Mouse (Mus musculus) limb, embryonic 10.5 days (tissue): ENCODE data around the gene Tax1bp1. TPM values are rescaled to one million over a fixed set of nuclear protein-coding genes. Genes with fewer than 3 reads are reported as not detected.
"Not testable (repeated sequence)": the region's sequence is repeated elsewhere in the genome, so short reads cannot be mapped to it uniquely, and the experiment has no call there.

ENCODE experiments used
- DNase-seq: peaks from one replicate; pipeline ENCODE4 v3.0.0-alpha.2; 2017; ENCODE audit warnings: low spot score
- H3K27ac ChIP-seq: fragments of 300-500 bp; sonication (generic); 2 replicates; pipeline ENCODE4 v1.5.1; 2016; ENCODE audit warnings: mild to moderate bottlenecking
- H3K27me3 ChIP-seq: fragments of 300-500 bp; sonication (generic); 2 replicates; pipeline ENCODE4 v1.6.1; 2016; ENCODE audit warnings: low read depth, mild to moderate bottlenecking; ENCODE audit not compliant: poor library complexity, severe bottlenecking
- H3K36me3 ChIP-seq: fragments of 300-500 bp; sonication (generic); 2 replicates; pipeline ENCODE4 v1.6.1; 2016; ENCODE audit warnings: mild to moderate bottlenecking, moderate library complexity
- H3K4me1 ChIP-seq: fragments of 300-500 bp; sonication (generic); 2 replicates; pipeline ENCODE4 v1.6.1; 2016
- H3K4me3 ChIP-seq: fragments of 300-500 bp; sonication (generic); 2 replicates; pipeline ENCODE4 v1.5.1; 2016; ENCODE audit warnings: mild to moderate bottlenecking, moderate library complexity
- H3K9me3 ChIP-seq: fragments of 300-500 bp; sonication (generic); replicated peaks from 2 replicates; pipeline ENCODE4 v1.6.1; 2016; ENCODE audit warnings: mild to moderate bottlenecking
- WGBS: fragments of 180-500 bp; shearing (Covaris S2); methylation state at CpG from one replicate; pipeline ENCODE4 v1.1.7; 2016; 5-methylcytosine and 5-hydroxymethylcytosine counted together
- polyA plus RNA-seq: library from polyadenylated mRNA; unstranded; fragments of >200 nt; fragmentation: Nextera tagmentation; extraction: Ambion mirVana; gene quantifications from 2 replicates; pipeline ENCODE4 v1.2.1, GENCODE M21; 2016

Tax1bp1 gene
- polyA plus RNA-seq, result 105 and 122 TPM in 2 replicates

DNA sequence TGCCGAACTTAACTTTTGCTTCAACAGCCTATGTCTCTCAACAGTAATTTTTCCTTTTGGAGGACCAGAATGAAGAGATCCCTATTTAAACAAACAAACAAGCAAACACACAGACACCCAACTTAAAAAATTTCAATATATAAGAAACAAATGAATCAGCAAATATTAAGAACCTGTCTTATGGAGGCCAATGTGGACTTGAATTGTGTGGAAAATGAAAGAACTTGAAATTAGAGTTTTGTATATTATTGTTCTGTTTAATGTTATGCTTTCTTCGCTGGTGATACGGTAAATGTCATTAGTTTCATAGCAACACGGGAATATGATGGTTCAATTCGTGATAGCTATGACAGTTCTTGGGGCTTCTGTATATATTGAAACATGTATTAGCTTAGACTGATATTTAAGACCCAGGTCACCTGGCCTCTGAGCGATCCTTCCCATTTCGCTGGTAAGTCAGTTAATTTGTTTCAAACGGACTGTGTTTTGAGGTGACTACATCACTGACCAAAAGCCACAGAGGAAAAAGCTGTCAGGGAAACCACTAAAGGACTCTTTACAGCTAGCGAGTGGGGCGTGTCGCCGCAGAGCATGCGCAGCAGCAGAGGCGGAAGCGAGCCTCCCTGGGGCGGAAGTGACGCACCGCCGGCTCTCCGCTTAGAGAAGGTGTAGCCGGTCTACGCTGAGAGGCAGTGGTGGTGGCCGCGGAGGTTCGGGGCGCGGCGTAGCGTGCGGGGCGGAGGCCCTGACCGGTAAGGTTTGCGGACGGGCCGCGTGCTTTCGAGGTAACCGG, at the start of gene Tax1bp1:
TSS of gene Tax1bp1 (plus strand) at position 626 of the 793 bp plus-strand sequence.
- H3K4me3 ChIP-seq, result peak within 1 kb of the TSS; percentile 93
- peak within 1 kb of the TSS; percentile 91 for H3K27ac ChIP-seq
- no peaks in the 10 kb centered on the region for H3K36me3 ChIP-seq
- no peaks in the 10 kb centered on the region for H3K27me3 ChIP-seq
- no peaks in the 10 kb centered on the region for H3K9me3 ChIP-seq
- DNase-seq, result peak; percentile 97
- H3K4me1 ChIP-seq, result peaks cover 5% of the 10 kb centered on the region
- 4% methylated on average over 38 of the region's 38 CpGs for WGBS

DNA sequence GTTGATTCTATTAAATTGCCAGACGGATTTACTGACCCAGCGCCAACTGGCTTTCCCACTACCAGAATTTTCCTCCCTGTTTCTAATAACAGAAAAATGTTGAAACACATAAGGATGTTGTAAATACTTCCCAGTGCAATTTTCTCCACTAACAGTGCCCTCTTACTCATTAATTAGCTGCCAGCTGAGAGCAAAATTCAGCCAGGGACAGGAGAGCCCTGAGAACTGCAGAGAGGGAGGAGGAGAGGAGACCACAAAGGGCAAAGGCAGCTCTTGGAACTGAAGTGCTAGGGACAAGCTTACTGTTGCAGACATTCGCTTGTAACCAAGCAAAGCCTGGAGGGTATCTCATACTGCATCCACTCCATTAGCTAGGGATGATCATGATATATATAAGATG, 45.9 kb upstream of the Tax1bp1 start:
- WGBS, result 67% methylated on average over 3 of the region's 3 CpGs
- Histone ChIP-seq H3K27me3 (no peaks in the 10 kb centered on the region), H3K36me3 (no peaks in the 10 kb centered on the region), H3K4me3 (no peak overlapping the region), H3K4me1 (peaks cover 12% of the 10 kb centered on the region; the same call in 1 of the 2 replicates), H3K9me3 (no peaks in the 10 kb centered on the region), H3K27ac (no peak overlapping the region)
- no peak for DNase-seq

DNA sequence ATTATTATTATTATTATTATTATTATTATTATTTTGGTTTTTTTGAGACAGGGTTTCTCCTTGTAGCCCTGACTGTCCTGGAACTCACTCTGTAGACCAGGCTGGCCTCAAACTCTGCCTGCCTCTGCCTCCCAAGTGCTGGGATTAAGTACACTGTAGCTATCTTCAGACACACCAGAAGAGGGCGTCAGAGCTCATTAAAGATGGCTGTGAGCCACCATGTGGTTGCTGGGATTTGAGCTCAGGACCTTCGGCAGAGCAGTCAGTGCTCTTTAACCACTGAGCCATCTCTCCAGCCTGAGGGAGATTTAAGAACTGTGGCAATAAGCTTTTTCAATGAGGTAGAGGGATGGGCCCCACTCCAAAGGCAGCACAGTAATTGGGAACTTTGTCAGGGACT, 43.7 kb upstream of the Tax1bp1 start:
- H3K27me3 ChIP-seq, result not testable (repeated sequence)

DNA sequence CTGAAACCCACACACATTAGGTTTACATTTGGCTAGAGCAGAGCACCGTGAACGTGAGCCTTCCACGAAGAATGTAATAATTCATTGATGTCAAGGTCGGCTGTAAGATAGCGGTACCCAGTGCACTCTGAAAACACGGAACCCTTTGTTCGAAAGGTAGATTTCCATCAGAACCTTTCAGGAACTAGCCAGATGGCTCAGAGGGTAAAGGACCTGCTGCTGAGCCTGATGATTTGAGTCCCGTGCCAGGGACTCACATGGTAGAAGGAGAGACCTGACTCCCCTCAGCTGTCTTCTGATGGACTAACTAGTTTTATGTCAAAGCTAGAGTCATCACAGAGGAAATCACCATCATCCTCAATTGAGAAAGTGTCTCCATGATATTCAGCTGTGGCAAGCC, 41.7 kb upstream of the Tax1bp1 start:
- Histone ChIP-seq H3K4me3 (no peak overlapping the region), H3K9me3 (no peaks in the 10 kb centered on the region), H3K36me3 (no peaks in the 10 kb centered on the region), H3K4me1 (peaks cover 7% of the 10 kb centered on the region; the same call in 1 of the 2 replicates), H3K27me3 (no peaks in the 10 kb centered on the region), H3K27ac (no peak overlapping the region)
- DNase-seq, result no peak
- 73% methylated on average over 8 of the region's 8 CpGs for WGBS

More for the DNA sequence above, 43.7 kb upstream of the Tax1bp1 start:
- not testable (repeated sequence) for H3K4me3 ChIP-seq, H3K36me3 ChIP-seq, H3K4me1 ChIP-seq, DNase-seq, H3K9me3 ChIP-seq, H3K27ac ChIP-seq
- 54% methylated on average over 2 of the region's 2 CpGs for WGBS

DNA sequence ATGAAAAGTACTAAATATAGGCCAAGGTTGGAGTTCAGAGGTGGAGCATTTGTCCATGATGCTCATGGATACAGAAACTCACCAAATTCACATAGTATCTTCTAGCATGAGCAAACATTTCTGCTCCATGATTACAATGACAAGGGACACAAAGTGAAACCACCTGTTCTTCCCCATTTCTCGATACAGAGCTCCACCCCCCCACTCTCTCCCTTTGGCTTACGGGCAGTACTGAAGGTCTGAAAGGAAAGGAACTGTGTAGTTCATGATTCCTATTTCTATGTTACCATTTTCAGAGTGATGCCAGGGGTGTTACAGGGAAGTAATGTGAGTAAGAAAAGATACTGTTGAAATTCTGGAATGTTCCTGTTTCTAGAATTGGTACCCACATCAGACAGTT, 41.0 kb upstream of the Tax1bp1 start:
- 51% methylated on average over 2 of the region's 2 CpGs for WGBS
- Histone ChIP-seq H3K36me3 (no peaks in the 10 kb centered on the region), H3K4me1 (peaks cover 6% of the 10 kb centered on the region; the same call in 1 of the 2 replicates), H3K4me3 (no peak overlapping the region), H3K9me3 (no peaks in the 10 kb centered on the region), H3K27me3 (no peaks in the 10 kb centered on the region), H3K27ac (no peak overlapping the region)
- DNase-seq, result no peak

DNA sequence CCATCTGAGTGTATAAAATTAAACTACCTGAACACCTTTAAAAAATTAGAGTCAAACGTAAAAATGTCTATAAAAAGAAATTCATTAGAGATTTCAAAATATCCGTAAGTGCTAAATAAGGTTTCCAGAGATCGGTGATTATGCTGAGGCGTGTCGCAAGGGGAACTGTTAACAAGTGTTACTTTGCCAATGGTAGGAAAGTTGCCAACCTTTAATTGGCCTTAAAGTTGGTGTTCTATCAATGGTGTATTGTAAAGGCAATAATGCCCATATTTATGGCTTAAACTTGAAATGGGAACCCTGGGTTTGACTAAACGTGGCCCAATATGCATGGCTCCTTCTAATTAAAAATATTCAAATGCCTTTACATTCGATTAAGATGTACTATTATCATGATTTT, 39.8 kb upstream of the Tax1bp1 start:
- no peaks in the 10 kb centered on the region for H3K27me3 ChIP-seq
- DNase-seq, result no peak
- H3K4me3 ChIP-seq, result no peak overlapping the region
- 0 out of 2 replicates have a peak, but pooled peaks cover 2% of the 10 kb centered on the region for H3K4me1 ChIP-seq
- 89% methylated on average over 7 of the region's 7 CpGs for WGBS
- H3K36me3 ChIP-seq, result no peaks in the 10 kb centered on the region
- no peaks in the 10 kb centered on the region for H3K9me3 ChIP-seq
- H3K27ac ChIP-seq, result no peak overlapping the region

DNA sequence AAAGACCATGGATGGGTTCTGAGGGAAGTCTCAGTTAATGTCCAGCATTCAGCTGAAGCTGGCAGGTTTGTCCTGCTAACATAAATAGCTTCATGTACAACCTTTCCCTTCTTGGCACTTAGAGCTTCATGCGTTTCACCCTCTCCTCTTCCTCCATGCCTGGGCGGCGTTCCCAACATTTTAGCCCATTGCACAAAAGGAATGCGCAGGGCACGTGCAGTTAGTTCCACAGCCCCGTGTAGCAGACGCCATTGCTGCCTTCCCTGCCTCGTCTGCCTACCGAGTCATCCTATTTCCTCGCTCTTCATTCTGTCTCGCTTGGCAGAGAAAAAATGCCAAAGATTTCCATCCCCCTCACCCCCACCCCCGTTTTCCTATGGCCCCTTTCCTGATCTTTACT, 39.0 kb upstream of the Tax1bp1 start:
- Histone ChIP-seq H3K27ac (no peak overlapping the region), H3K27me3 (no peaks in the 10 kb centered on the region), H3K4me3 (no peak overlapping the region), H3K4me1 (0 out of 2 replicates have a peak, but pooled peaks cover 2% of the 10 kb centered on the region), H3K9me3 (no peaks in the 10 kb centered on the region), H3K36me3 (no peaks in the 10 kb centered on the region)
- no peak for DNase-seq
- 84% methylated on average over 12 of the region's 12 CpGs for whole genome bisulfite sequencing

DNA sequence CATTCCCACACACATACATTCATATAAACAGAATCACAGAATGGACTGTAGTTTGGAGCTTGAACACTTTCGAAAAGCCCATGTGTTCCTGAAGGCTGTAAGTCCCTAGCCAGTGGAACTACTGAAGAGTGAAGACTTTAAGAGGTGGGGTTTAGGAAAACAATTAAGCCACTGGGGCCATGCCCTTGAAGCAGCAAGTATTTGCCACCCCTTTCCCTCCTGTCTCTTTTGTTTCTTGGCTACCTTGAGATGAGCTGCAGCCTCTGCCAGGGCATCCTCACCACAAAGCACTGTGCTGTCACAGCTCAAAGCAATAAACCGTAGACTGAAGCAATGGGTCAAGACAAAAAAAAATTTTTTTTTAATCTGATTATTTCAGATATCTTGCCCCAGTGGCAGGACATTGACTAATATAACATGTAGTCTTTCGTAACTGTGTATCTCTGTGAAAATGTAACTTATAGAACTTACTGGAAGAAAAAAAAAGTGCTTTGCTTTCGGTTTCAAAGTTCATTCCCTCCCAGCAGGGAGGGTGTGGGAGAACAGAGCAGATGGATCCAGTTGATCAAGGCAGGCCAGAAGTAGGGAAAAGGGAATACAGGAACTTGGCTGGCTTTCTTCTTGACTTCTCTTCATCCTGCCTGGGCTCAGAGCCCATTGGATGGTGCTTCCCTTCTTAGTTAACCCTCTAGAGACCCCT, 38.2 kb upstream of the Tax1bp1 start:
- Histone ChIP-seq H3K4me1 (0 out of 2 replicates have a peak, but pooled peaks cover 2% of the 10 kb centered on the region), H3K4me3 (no peak overlapping the region), H3K27me3 (no peaks in the 10 kb centered on the region), H3K36me3 (no peaks in the 10 kb centered on the region), H3K9me3 (no peaks in the 10 kb centered on the region), H3K27ac (no peak overlapping the region)
- no peak for DNase-seq
- WGBS, result 87% methylated on average over 4 of the region's 4 CpGs

DNA sequence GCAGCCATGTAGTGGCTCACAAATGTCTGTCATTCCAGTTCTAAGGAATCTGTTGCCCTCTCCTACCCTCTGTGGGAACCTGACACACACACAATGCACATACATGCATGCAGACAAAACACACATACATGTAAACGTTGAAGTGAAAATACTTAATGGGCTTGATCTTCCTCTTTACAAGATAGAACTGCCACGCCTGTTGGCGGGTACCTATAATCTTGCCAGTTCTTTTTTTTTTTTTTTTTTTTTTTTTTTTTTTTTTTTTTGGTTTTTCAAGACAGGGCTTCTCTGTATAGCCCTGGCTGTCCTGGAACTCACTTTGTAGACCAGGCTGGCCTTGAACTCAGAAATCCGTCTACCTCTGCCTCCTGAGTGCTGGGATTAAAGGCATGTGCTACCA, 36.0 kb upstream of the Tax1bp1 start:
- not testable (repeated sequence) for H3K4me3 ChIP-seq, H3K4me1 ChIP-seq, DNase-seq, H3K27me3 ChIP-seq, H3K27ac ChIP-seq, H3K36me3 ChIP-seq, H3K9me3 ChIP-seq
- 91% methylated on average over 4 of the region's 4 CpGs for WGBS

DNA sequence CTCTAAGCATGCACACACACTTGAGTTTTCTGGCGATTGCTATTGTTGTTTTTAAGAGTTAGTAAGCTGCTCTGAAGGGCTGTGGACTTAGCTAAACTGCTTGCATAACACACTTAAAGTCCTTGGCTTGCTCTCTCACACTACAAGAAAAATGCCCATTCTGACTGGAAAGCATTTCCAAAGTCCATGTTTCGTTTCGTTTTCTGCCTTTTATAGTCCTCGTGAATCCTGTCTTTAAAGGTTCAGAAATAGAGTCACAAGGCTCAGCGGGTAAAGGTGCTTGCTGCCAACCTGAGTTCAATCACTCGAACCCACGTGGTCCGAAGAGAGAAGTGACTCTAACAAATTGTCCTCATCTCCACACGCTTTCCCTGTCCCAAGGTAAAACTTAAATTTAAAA, 34.0 kb upstream of the Tax1bp1 start:
- Histone ChIP-seq H3K27ac (no peak overlapping the region), H3K4me3 (no peak overlapping the region), H3K36me3 (no peaks in the 10 kb centered on the region), H3K27me3 (no peaks in the 10 kb centered on the region), H3K4me1 (no peaks in the 10 kb centered on the region), H3K9me3 (no peaks in the 10 kb centered on the region)
- DNase-seq, result no peak
- WGBS, result 85% methylated on average over 9 of the region's 9 CpGs

DNA sequence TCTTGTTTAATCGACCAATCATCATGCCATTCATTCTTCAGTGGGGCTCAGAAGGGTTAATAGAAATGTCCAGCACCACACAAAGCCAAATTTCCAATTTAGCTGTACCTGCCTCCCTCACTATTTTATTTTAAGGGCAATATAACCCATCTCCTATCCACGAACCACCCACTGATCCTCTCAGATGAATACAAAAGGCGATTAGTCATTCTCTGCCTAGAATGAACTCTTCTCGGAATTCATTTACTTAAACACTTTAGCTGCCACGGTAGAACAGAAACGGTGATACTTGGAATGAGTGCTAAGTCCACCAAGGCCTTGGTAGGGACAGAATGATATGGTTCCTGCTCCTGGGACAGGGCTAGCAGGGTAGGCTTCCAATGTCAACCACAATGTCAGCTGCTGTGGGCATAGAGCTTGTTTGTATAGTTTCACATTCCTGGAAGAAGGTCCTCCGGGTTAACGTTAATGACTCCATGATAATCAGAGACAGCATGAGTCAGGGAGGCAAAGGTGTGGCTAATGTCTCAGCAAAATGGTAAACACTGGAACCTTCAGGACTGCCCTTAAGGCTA, 33.0 kb upstream of the Tax1bp1 start:
- Histone ChIP-seq H3K36me3 (no peaks in the 10 kb centered on the region), H3K4me3 (no peak overlapping the region), H3K27me3 (no peaks in the 10 kb centered on the region), H3K27ac (no peak overlapping the region), H3K4me1 (no peaks in the 10 kb centered on the region), H3K9me3 (no peaks in the 10 kb centered on the region)
- 76% methylated on average over 8 of the region's 8 CpGs for WGBS
- no peak for DNase-seq

DNA sequence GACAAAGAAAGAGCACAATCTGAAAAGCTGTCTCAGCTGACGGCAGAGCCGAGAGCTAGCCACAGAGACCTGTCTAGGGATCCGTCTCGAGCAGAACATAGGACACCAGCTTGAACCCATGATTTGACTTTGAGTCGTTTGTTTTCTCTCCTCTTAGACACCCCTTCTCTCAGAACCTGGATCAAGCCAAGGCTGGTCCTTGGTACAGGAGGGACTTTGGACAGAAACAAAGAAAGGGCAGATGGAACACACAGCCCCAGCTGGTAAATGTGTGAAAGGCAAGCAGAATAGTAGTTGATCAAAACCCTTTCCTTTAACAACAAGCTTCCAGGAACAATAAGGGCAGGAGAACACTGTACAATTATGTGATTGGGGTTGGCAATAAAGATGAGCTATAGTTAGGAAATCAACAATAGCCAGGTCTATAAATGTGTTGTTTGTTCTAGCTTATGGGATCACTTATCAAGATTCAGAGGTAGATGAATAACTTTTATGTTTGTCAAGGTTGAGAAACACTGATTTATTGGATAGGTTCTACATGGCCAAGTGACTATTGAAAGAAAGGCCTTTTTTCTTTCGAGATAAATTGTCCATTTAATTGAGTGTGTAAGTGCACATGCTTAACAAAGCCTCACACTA, 31.6 kb upstream of the Tax1bp1 start:
- no peaks in the 10 kb centered on the region for H3K27me3 ChIP-seq
- no peaks in the 10 kb centered on the region for H3K36me3 ChIP-seq
- WGBS, result 85% methylated on average over 6 of the region's 6 CpGs
- no peaks in the 10 kb centered on the region for H3K4me1 ChIP-seq
- H3K9me3 ChIP-seq, result no peaks in the 10 kb centered on the region
- no peak overlapping the region for H3K4me3 ChIP-seq
- DNase-seq, result no peak
- H3K27ac ChIP-seq, result no peak overlapping the region

DNA sequence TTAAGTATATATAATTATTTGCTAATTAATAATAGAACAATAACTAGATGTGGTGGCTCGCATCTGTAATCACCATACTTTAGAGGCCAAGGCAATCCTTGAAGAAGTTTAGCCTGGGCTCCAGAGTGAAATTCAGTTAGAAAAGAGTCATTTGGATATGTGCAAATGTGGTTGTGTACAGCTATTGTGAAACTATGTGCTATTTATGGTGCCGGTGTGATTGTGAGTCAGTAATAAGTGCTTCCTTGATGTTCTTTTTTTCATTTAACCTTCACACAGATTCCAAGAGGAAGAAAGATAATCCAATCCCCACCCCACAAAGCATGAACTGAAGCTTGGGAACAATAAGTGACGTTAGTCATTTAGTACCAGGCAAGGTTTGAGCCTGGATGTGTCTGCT, 30.9 kb upstream of the Tax1bp1 start:
- no peaks in the 10 kb centered on the region for H3K4me1 ChIP-seq
- WGBS, result 94% methylated on average over 3 of the region's 3 CpGs
- no peaks in the 10 kb centered on the region for H3K9me3 ChIP-seq
- no peaks in the 10 kb centered on the region for H3K36me3 ChIP-seq
- H3K27me3 ChIP-seq, result no peaks in the 10 kb centered on the region
- DNase-seq, result no peak
- H3K4me3 ChIP-seq, result no peak overlapping the region
- no peak overlapping the region for H3K27ac ChIP-seq
